Mouse (Mus musculus) stomach, postnatal 0 days (tissue): ENCODE measurements at regions not wholly inside any gene's neighbourhood (a gene's known extent, or its start where the extent isn't known, plus 50 kb on each side); places are given as distances from the start of the nearest gene placed in this dataset.

Experiments used
- ATAC-seq: fragments of 200-750 bp; cut with Nextera tagmentation; 2 replicates; pipeline ENCODE4 v1.8.0; 2017; ENCODE audit not compliant: low FRiP score, low TSS enrichment
- DNase-seq: peaks from one replicate; pipeline ENCODE4 v3.0.0-alpha.2; 2016; ENCODE audit warnings: low spot score
- H3K27ac ChIP-seq: fragments of 300-500 bp; sonication (generic); replicated peaks from 2 replicates; pipeline ENCODE4 v1.5.1; 2014; ENCODE audit warnings: mild to moderate bottlenecking, control low read depth
- H3K27me3 ChIP-seq: fragments of 300-500 bp; sonication (generic); 2 replicates; pipeline ENCODE4 v1.6.1; 2014; ENCODE audit warnings: low read length; ENCODE audit not compliant: control insufficient read depth, insufficient read depth
- H3K36me3 ChIP-seq: fragments of 300-500 bp; sonication (generic); 2 replicates; pipeline ENCODE4 v1.6.1; 2014; ENCODE audit warnings: low read length, mixed read lengths; ENCODE audit not compliant: control insufficient read depth, insufficient read depth
- H3K4me1 ChIP-seq: fragments of 300-500 bp; sonication (generic); replicated peaks from 2 replicates; pipeline ENCODE4 v1.6.1; 2014; ENCODE audit warnings: antibody characterized with exemption; ENCODE audit not compliant: control insufficient read depth, insufficient read depth
- H3K4me2 ChIP-seq: fragments of 300-500 bp; sonication (generic); replicated peaks from 2 replicates; pipeline ENCODE4 v1.6.1; 2014; ENCODE audit warnings: low read depth, mild to moderate bottlenecking, control low read depth, moderate library complexity
- H3K4me3 ChIP-seq: fragments of 300-500 bp; sonication (generic); 2 replicates; pipeline ENCODE4 v1.5.1; 2014; ENCODE audit warnings: low read depth, low read length, control low read depth
- H3K9ac ChIP-seq: fragments of 300-500 bp; sonication (generic); 2 replicates; pipeline ENCODE4 v1.6.1; 2014; ENCODE audit warnings: mild to moderate bottlenecking, low read length, control low read depth, mixed read lengths
- H3K9me3 ChIP-seq: fragments of 300-500 bp; sonication (generic); 2 replicates; pipeline ENCODE4 v1.6.1; 2016; ENCODE audit warnings: low read length; ENCODE audit not compliant: control insufficient read depth
- CTCF ChIP-seq: IDR thresholded peaks from 2 replicates; pipeline ENCODE4 v1.5.1; 2016; ENCODE audit warnings: antibody characterized with exemption, low read depth, mild to moderate bottlenecking, moderate library complexity
- EP300 ChIP-seq: optimal IDR thresholded peaks from 2 replicates; pipeline ENCODE3; 2016; ENCODE audit warnings: antibody characterized with exemption
- WGBS: fragments of 180-500 bp; shearing (Covaris S2); extraction: QIAGEN DNeasy Blood & Tissue Kit; methylation state at CpG from one replicate; pipeline ENCODE4 v1.1.7; 2014; 5-methylcytosine and 5-hydroxymethylcytosine counted together

DNA sequence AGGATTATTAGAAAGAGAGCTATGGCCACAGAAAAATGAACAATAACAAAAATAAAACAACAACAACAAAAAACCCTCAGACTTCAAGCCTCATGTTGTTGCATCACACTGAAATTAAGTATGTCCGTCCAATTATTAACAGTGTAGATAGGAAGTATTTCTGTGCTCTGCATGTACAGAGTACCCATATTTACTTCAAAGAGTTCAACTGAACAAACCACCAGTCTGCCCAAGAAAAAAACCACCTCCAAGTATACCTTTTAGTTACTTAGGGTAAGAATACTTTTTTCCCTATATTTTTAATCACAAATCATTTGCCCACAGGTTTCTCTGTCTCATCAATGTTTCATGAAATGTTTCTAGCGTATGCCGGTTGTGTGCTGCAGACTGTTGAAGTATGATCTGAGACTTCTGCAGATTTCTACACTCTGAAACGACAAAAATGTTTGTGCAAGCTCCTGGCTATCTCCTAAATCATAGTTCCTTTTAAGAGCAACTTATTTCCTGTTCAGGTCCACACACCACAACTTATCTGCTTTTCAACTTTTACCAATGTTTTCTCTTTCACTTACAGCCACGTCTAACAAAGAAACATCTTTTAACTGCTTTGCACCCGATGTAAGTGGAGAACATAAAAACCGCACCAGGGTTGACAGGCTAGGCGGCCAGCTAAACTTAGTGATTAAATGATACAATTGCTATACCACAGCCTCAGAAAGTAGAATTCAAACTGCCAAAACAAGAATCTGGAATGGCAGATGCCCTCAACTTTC, 154.2 kb upstream of the Rps6ka3 start:
- H3K9ac ChIP-seq, result no peak overlapping the region
- DNase-seq (no peak), ATAC-seq (no peak)
- WGBS, result 51% methylated on average over 8 of the region's 8 CpGs
- H3K9me3 ChIP-seq, result no peaks in the 10 kb centered on the region
- H3K4me2 ChIP-seq, result no peak overlapping the region
- H3K4me1 ChIP-seq, result no peaks in the 10 kb centered on the region
- no peaks in the 10 kb centered on the region for H3K36me3 ChIP-seq
- H3K27me3 ChIP-seq, result no peaks in the 10 kb centered on the region
- no peak overlapping the region for H3K27ac ChIP-seq
- no peak for TF ChIP-seq EP300
- no peak for TF ChIP-seq CTCF
- no peak overlapping the region for H3K4me3 ChIP-seq

DNA sequence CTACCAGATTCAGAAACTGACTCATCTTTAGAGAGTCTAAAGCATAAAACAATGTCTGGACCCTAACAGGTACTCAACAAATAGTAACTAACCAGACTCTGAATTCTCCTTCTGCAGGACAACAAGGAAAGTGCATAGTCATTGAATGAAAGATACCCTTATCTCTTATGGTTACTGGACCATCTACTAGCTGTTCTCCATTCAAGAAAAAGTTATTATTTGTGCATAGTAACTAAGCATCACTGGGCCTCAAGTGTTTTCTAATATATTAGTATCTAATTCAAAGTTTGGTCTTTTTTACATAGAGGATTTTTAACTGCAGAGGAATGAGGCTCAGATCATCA, 153.7 kb upstream of the Rps6ka3 start:
- Histone ChIP-seq H3K27ac (no peak overlapping the region), H3K9me3 (no peaks in the 10 kb centered on the region), H3K4me3 (no peak overlapping the region), H3K36me3 (no peaks in the 10 kb centered on the region), H3K4me2 (no peak overlapping the region), H3K9ac (no peak overlapping the region), H3K4me1 (no peaks in the 10 kb centered on the region), H3K27me3 (no peaks in the 10 kb centered on the region)
- DNase-seq, result no peak
- TF ChIP-seq CTCF (no peak), EP300 (no peak)
- no peak for ATAC-seq

- Histone ChIP-seq H3K4me2 (no peak overlapping the region), H3K27me3 (no peaks in the 10 kb centered on the region), H3K9me3 (no peaks in the 10 kb centered on the region), H3K27ac (no peak overlapping the region), H3K36me3 (no peaks in the 10 kb centered on the region), H3K9ac (no peak overlapping the region), H3K4me1 (no peaks in the 10 kb centered on the region), H3K4me3 (no peak overlapping the region)
- no peak for DNase-seq
- TF ChIP-seq EP300 (no peak), CTCF (no peak)
- ATAC-seq, result no peak
These were observed 151.2 kb upstream of the Rps6ka3 start for GRCm38 (mm10) chrX:159058931-159059330.

- DNase-seq, result no peak
These were observed 148.8 kb upstream of the Rps6ka3 start for GRCm38 (mm10) chrX:159061322-159061721.

DNA sequence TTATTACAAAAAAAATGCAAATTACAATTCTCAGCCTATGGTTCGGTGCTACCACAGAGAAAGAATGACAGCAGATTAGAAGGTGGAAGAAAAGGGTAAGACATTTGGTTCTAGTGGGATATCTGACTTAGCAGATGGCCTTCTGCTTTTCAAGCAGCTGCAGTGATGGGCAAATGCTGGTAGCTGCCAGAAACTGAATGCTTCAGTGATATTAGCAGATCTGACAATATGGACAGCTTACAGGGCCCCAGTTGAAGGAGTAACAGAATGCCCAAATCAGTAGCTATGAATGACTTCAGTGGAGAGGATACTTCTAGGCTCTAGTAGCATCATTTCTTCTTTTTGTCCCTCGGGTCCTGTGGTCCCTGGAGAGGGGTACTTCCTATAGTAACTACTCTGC, 143.9 kb upstream of the Rps6ka3 start:
- ATAC-seq (no peak), DNase-seq (no peak)
- Histone ChIP-seq H3K9ac (no peak overlapping the region), H3K4me2 (no peak overlapping the region), H3K36me3 (no peaks in the 10 kb centered on the region), H3K4me3 (no peak overlapping the region), H3K27ac (no peak overlapping the region), H3K9me3 (no peaks in the 10 kb centered on the region), H3K4me1 (no peaks in the 10 kb centered on the region), H3K27me3 (no peaks in the 10 kb centered on the region)
- 81% methylated on average over 2 of the region's 2 CpGs for WGBS
- no peak for TF ChIP-seq EP300
- no peak for TF ChIP-seq CTCF

More at GRCm38 (mm10) chrX:159061322-159061721, 148.8 kb upstream of the Rps6ka3 start:
- Histone ChIP-seq H3K4me3 (no peak overlapping the region), H3K27ac (no peak overlapping the region), H3K36me3 (no peaks in the 10 kb centered on the region), H3K9me3 (no peaks in the 10 kb centered on the region), H3K27me3 (no peaks in the 10 kb centered on the region), H3K4me1 (no peaks in the 10 kb centered on the region), H3K4me2 (no peak overlapping the region), H3K9ac (no peak overlapping the region)
- no peak for ATAC-seq
- TF ChIP-seq CTCF, result no peak
- TF ChIP-seq EP300, result no peak

GRCm38 (mm10) chrX:159072647-159073046, 137.5 kb upstream of the Rps6ka3 start:
- DNase-seq, result no peak
- ATAC-seq, result no peak
- Histone ChIP-seq H3K4me3 (no peak overlapping the region), H3K4me1 (no peaks in the 10 kb centered on the region), H3K9me3 (no peaks in the 10 kb centered on the region), H3K4me2 (no peak overlapping the region), H3K27ac (no peak overlapping the region), H3K36me3 (no peaks in the 10 kb centered on the region), H3K27me3 (no peaks in the 10 kb centered on the region), H3K9ac (no peak overlapping the region)
- WGBS, result 59% methylated on average over 3 of the region's 3 CpGs
- no peak for TF ChIP-seq CTCF
- no peak for TF ChIP-seq EP300
